Mouse (Mus musculus) embryonic facial prominence, embryonic 10.5 days (tissue): Measurements from ENCODE around the gene Rbm38. TPM values are rescaled to one million over a fixed set of nuclear protein-coding genes. Genes with fewer than 3 reads are reported as not detected.

Experiments
- DNase-seq: peaks from one replicate; pipeline ENCODE4 v3.0.0-alpha.2; 2017; ENCODE audit warnings: low spot score
- H3K27ac ChIP-seq: fragments of 300-500 bp; sonication (generic); replicated peaks from 2 replicates; pipeline ENCODE4 v1.5.1; 2016; ENCODE audit warnings: mild to moderate bottlenecking
- H3K27me3 ChIP-seq: fragments of 300-500 bp; sonication (generic); replicated peaks from 2 replicates; pipeline ENCODE4 v1.6.1; 2016; ENCODE audit warnings: low read depth, mild to moderate bottlenecking; ENCODE audit not compliant: poor library complexity, severe bottlenecking
- H3K36me3 ChIP-seq: fragments of 300-500 bp; sonication (generic); replicated peaks from 2 replicates; pipeline ENCODE4 v1.6.1; 2016; ENCODE audit warnings: mild to moderate bottlenecking, moderate library complexity
- H3K4me1 ChIP-seq: fragments of 300-500 bp; sonication (generic); 2 replicates; pipeline ENCODE4 v1.6.1; 2016
- H3K4me3 ChIP-seq: fragments of 300-500 bp; sonication (generic); 2 replicates; pipeline ENCODE4 v1.5.1; 2016; ENCODE audit warnings: mild to moderate bottlenecking, moderate library complexity
- H3K9me3 ChIP-seq: fragments of 300-500 bp; sonication (generic); 2 replicates; pipeline ENCODE4 v1.6.1; 2016; ENCODE audit warnings: mild to moderate bottlenecking
- WGBS: fragments of 180-500 bp; shearing (Covaris S2); methylation state at CpG from one replicate; pipeline ENCODE4 v1.1.7; 2016; 5-methylcytosine and 5-hydroxymethylcytosine counted together
- polyA plus RNA-seq: library from polyadenylated mRNA; unstranded; fragments of >200 nt; fragmentation: Nextera tagmentation; extraction: Ambion mirVana; gene quantifications from 2 replicates; pipeline ENCODE4 v1.2.1, GENCODE M21; 2016

The Rbm38 gene
- polyA plus RNA-seq, 1 experiment from 2014 or later, result 85.7 TPM

- H3K4me1 ChIP-seq, result peaks cover 24% of the 10 kb centered on the region
- H3K27me3 ChIP-seq, result peaks cover 10% of the 10 kb centered on the region
- no peak overlapping the region for H3K4me3 ChIP-seq
- no peaks in the 10 kb centered on the region for H3K9me3 ChIP-seq
- 0 out of 2 replicates have a peak overlapping the region, but pooled peaks have one; percentile 30 for H3K27ac ChIP-seq
- H3K36me3 ChIP-seq, result no peaks in the 10 kb centered on the region
- WGBS, result 33% methylated on average over 10 of the region's 10 CpGs
- DNase-seq, result peak; percentile 81
These were observed 60.5 kb downstream of the Rbm38 start for GRCm38 (mm10) chr2:173080785-173081241.

GRCm38 (mm10) chr2:173082706-173083105 is 62.4 kb downstream of the Rbm38 start:
- Histone ChIP-seq H3K4me1 (peaks cover 24% of the 10 kb centered on the region), H3K36me3 (no peaks in the 10 kb centered on the region), H3K27me3 (peaks cover 10% of the 10 kb centered on the region), H3K9me3 (no peaks in the 10 kb centered on the region), H3K4me3 (no peak overlapping the region), H3K27ac (no peak overlapping the region)
- DNase-seq, result no peak
- 75% methylated on average over 3 of the region's 3 CpGs for WGBS

DNA sequence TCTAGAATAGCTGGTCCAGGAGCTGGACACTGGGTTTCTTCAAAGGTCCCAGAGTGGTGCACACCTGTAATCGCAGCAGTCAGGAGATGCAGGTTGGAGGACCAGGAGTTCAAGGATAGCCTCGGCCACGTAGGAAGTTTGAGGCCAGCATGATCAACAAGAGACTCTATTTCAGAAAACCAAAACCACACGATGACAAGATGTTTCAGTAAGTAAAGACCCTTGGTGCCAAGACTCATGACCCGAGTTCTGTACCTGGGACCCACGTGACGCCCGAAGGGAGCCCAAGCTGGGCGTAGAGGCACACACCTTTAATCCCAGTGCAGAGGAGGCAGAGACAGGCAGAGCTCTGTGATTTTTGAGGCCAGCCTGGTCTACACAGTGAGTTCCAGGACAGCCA is 62.8 kb downstream of the Rbm38 start:
- Histone ChIP-seq H3K27me3 (peaks cover 10% of the 10 kb centered on the region), H3K27ac (no peak overlapping the region)
- 77% methylated on average over 9 of the region's 9 CpGs for WGBS

GRCm38 (mm10) chr2:173083712-173084475 is 63.6 kb downstream of the Rbm38 start:
- peak overlapping the region; percentile 26 for H3K4me3 ChIP-seq
- WGBS, result 16% methylated on average over 13 of the region's 13 CpGs
- peak overlapping the region; percentile 44; the same call in 1 of the 2 replicates for H3K27ac ChIP-seq

More for the DNA sequence above, 62.8 kb downstream of the Rbm38 start:
- H3K36me3 ChIP-seq, result no peaks in the 10 kb centered on the region
- no peaks in the 10 kb centered on the region for H3K9me3 ChIP-seq
- no peak for DNase-seq
- H3K4me1 ChIP-seq, result peaks cover 24% of the 10 kb centered on the region
- H3K4me3 ChIP-seq, result peak overlapping the region; percentile 26; the same call in 1 of the 2 replicates

More at GRCm38 (mm10) chr2:173083712-173084475, 63.6 kb downstream of the Rbm38 start:
- H3K4me1 ChIP-seq, result peaks cover 24% of the 10 kb centered on the region
- H3K9me3 ChIP-seq, result no peaks in the 10 kb centered on the region
- peaks cover 10% of the 10 kb centered on the region for H3K27me3 ChIP-seq
- H3K36me3 ChIP-seq, result no peaks in the 10 kb centered on the region
- DNase-seq, result peak; percentile 61

Other genes with a start within 250 kb of the Rbm38 start
- 19.8 and 20.9 TPM in 2 replicates for gene Bmp7, start 80.2 kb upstream of the Rbm38 start, polyA plus RNA-seq
- gene Spo11, start 42.8 kb upstream of the Rbm38 start, polyA plus RNA-seq, result 0.26 and 0.46 TPM in 2 replicates
- gene Rae1, start 20.4 kb upstream of the Rbm38 start, polyA plus RNA-seq, result 176 and 179 TPM in 2 replicates
- 0.07 and 0.09 TPM in 2 replicates for gene Ctcfl, start 99.0 kb downstream of the Rbm38 start, polyA plus RNA-seq
- gene Pck1, start 132.6 kb downstream of the Rbm38 start, polyA plus RNA-seq, result not detected in 2 replicates
- gene Zbp1, start 198.4 kb downstream of the Rbm38 start, polyA plus RNA-seq, result not detected in 2 replicates